Mouse (Mus musculus): Measurements from ENCODE around the gene Cxcl3.

DNA sequence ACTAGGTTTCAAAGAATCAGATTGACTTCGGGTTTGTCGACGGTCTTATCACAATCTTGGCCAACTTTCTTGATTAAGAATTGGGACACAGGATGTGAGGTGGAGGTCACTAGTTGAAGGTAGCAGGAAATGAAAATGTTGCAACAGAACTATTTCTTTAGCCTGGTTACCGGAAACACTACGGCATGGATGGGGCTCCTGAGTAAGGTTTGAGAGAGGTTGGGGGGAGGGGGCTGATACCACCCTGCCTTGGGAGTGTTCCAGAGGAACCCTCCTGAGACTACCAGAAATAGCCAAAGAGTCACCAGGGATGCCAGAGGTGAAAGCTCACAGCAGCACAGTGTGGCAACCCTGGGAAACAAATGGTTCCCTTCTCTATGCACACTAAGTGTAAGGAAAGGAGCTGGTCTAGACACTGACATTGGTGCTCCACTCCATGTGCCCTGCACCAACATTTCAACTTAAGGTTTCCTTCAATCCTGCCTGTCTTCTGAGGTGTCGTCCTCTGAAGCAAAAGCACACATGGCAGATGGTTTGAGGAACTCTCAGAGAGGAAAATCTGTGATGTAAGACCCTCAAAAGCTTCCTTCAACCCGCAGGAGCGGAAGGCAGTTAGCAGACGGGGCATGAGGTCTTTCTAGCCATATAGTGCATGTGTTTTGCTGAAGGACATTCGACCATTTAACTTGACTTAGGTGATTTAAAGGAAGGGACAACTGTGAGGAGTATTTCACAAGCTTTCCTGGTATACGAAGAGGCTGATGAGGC is 3.6 kb downstream of the Cxcl3 start:
- TF ChIP-seq CTCF (IDR thresholded peaks at IDR 0.05; ENCODE audit: control insufficient read depth, insufficient read depth, insufficient read length) (no peak), USF1 (IDR thresholded peaks at IDR 0.05; ENCODE audit: low read depth) (no peak), FOSL1 (IDR thresholded peaks at IDR 0.05; ENCODE audit: insufficient read depth, low read length, poor library complexity, severe bottlenecking) (no peak), MYOG (IDR thresholded peaks at IDR 0.05; ENCODE audit: control insufficient read depth, extremely low read depth, insufficient read length) (no peak), CEBPB (IDR thresholded peaks at IDR 0.05; ENCODE audit: low read depth) (no peak), MAX (IDR thresholded peaks at IDR 0.05) (no peak), MYOD1 (IDR thresholded peaks at IDR 0.05; ENCODE audit: control insufficient read depth, insufficient read length, low read depth) (no peak)

Data from C2C12 (cell line).